Mouse (Mus musculus) CH12.LX (cell line): ENCODE results near the gene Coq7. TPM values are rescaled to one million over a fixed set of nuclear protein-coding genes. Genes with fewer than 3 reads are reported as not detected.

ENCODE experiments used
- DNase-seq: peaks from one replicate; pipeline ENCODE4 v3.0.0-alpha.2; 2013; ENCODE audit errors: extremely low read depth
- H3K27ac ChIP-seq: 2 replicates; pipeline ENCODE4 v1.5.1; 2012; ENCODE audit warnings: low read depth, mild to moderate bottlenecking, control low read depth, moderate library complexity; ENCODE audit not compliant: insufficient read depth
- H3K27me3 ChIP-seq: replicated peaks from 2 replicates; pipeline ENCODE3; 2012; ENCODE audit warnings: inconsistent platforms
- H3K36me3 ChIP-seq, 2 experiments: replicated peaks in 1 of 2; 2 replicates each; pipeline versions ENCODE3 to v1.6.1; 2012; ENCODE audit warnings: inconsistent platforms in 1 of 2, low read length in 1 of 2, mild to moderate bottlenecking in 1 of 2, mixed read lengths in 1 of 2, moderate library complexity in 1 of 2; ENCODE audit not compliant: control insufficient read depth in 1 of 2, insufficient read depth in 1 of 2
- H3K4me1 ChIP-seq, 2 experiments: 2 replicates each; pipeline ENCODE4 v1.6.1; 2012; ENCODE audit warnings: inconsistent platforms in 1 of 2, moderate library complexity in 1 of 2; ENCODE audit not compliant: insufficient read depth in 2 of 2, control insufficient read depth in 1 of 2
- H3K4me2 ChIP-seq: 2 replicates; pipeline ENCODE4 v1.6.1; 2012; ENCODE audit warnings: low read depth, mild to moderate bottlenecking, control low read depth; ENCODE audit not compliant: poor library complexity, insufficient read depth, severe bottlenecking
- H3K4me3 ChIP-seq, 3 experiments: fragments of 150-350 bp in 1 of 3; sonication (generic) in 1 of 3; replicated peaks in 1 of 3; 2 replicates each; pipeline versions ENCODE3 to v1.5.1; 2011 to 2012; ENCODE audit warnings: low read depth in 2 of 3, low read length in 2 of 3, mild to moderate bottlenecking in 2 of 3, moderate library complexity in 2 of 3, control low read depth in 1 of 3, improper control_type of control experiment in 1 of 3, inconsistent platforms in 1 of 3, mixed read lengths in 1 of 3; ENCODE audit not compliant: poor library complexity in 1 of 3
- H3K79me2 ChIP-seq: replicated peaks from 2 replicates; pipeline ENCODE4 v1.6.1; 2012; ENCODE audit warnings: mild to moderate bottlenecking, moderate library complexity; ENCODE audit not compliant: control insufficient read depth, poor library complexity, insufficient read depth, severe bottlenecking; ENCODE audit errors: extremely low read depth
- H3K9ac ChIP-seq: 2 replicates; pipeline ENCODE4 v1.6.1; 2012; ENCODE audit warnings: low read depth, mild to moderate bottlenecking, control low read depth, moderate library complexity; ENCODE audit not compliant: insufficient read depth
- H3K9me3 ChIP-seq: replicated peaks from 2 replicates; pipeline ENCODE3; 2012; ENCODE audit warnings: low read length, inconsistent platforms, mixed read lengths
- BHLHE40 ChIP-seq: IDR thresholded peaks from 2 replicates; pipeline ENCODE4 v1.6.1; 2011; ENCODE audit warnings: mild to moderate bottlenecking, low read depth, low read length, improper control_type of control experiment
- CHD1 ChIP-seq: IDR thresholded peaks from 2 replicates; pipeline ENCODE4 v1.6.1; 2012; ENCODE audit warnings: low read depth, low read length, improper control_type of control experiment, inconsistent platforms
- CHD2 ChIP-seq: IDR thresholded peaks from 2 replicates; pipeline ENCODE4 v1.6.1; 2011; ENCODE audit warnings: low read length, improper control_type of control experiment
- CTCF ChIP-seq, 2 experiments: IDR thresholded peaks in 1 of 2; conservative IDR thresholded peaks in 1 of 2; 2 replicates each; pipeline ENCODE4 v1.5.1; 2011 to 2012; ENCODE audit warnings: low read depth in 2 of 2, low read length in 2 of 2, improper control_type of control experiment in 1 of 2, inconsistent platforms in 1 of 2, mild to moderate bottlenecking in 1 of 2, moderate library complexity in 1 of 2
- ETS1 ChIP-seq: conservative IDR thresholded peaks from 2 replicates; pipeline ENCODE4 v1.6.1; 2012; ENCODE audit warnings: low read depth, mild to moderate bottlenecking, inconsistent platforms, low read length, improper control_type of control experiment, moderate library complexity
- JUND ChIP-seq: conservative IDR thresholded peaks from 2 replicates; pipeline ENCODE4 v1.6.1; 2011; ENCODE audit warnings: low read depth, low read length, improper control_type of control experiment
- KAT2A ChIP-seq: IDR thresholded peaks from 2 replicates; pipeline ENCODE4 v1.6.1; 2012; ENCODE audit warnings: low read length, improper control_type of control experiment, inconsistent platforms; ENCODE audit not compliant: insufficient replicate concordance
- MAZ ChIP-seq: IDR thresholded peaks from 2 replicates; pipeline ENCODE4 v1.6.1; 2012; ENCODE audit warnings: low read depth, mild to moderate bottlenecking, inconsistent platforms, low read length, improper control_type of control experiment, moderate library complexity
- MEF2A ChIP-seq: IDR thresholded peaks from 2 replicates; pipeline ENCODE4 v1.6.1; 2014; ENCODE audit warnings: low read depth, mild to moderate bottlenecking, inconsistent platforms, low read length, improper control_type of control experiment, borderline replicate concordance
- NELFE ChIP-seq: IDR thresholded peaks from 2 replicates; pipeline ENCODE4 v1.6.1; 2011; ENCODE audit warnings: low read depth, low read length, improper control_type of control experiment
- NRF1 ChIP-seq: IDR thresholded peaks from 2 replicates; pipeline ENCODE4 v1.6.1; 2014; ENCODE audit warnings: low read depth, mild to moderate bottlenecking, inconsistent platforms, low read length, improper control_type of control experiment, moderate library complexity
- PAX5 ChIP-seq: IDR thresholded peaks from 2 replicates; pipeline ENCODE4 v1.6.1; 2012; ENCODE audit warnings: low read length, inconsistent platforms, mixed read lengths
- POLR2A ChIP-seq: IDR thresholded peaks from 2 replicates; pipeline ENCODE4 v1.6.1; 2011; ENCODE audit warnings: low read depth, mild to moderate bottlenecking, improper control_type of control experiment, low read length
- RAD21 ChIP-seq: IDR thresholded peaks from 2 replicates; pipeline ENCODE4 v1.6.1; 2011; ENCODE audit warnings: low read depth, mild to moderate bottlenecking, low read length, improper control_type of control experiment, moderate library complexity
- RCOR1 ChIP-seq: conservative IDR thresholded peaks from 2 replicates; pipeline ENCODE4 v1.6.1; 2012; ENCODE audit warnings: low read depth, mild to moderate bottlenecking, inconsistent platforms, low read length, improper control_type of control experiment
- SMC3 ChIP-seq: IDR thresholded peaks from 2 replicates; pipeline ENCODE4 v1.6.1; 2011; ENCODE audit warnings: low read depth, low read length, improper control_type of control experiment
- TBP ChIP-seq: conservative IDR thresholded peaks from 2 replicates; pipeline ENCODE4 v1.6.1; 2011; ENCODE audit warnings: low read depth, low read length, improper control_type of control experiment
- TCF12 ChIP-seq: IDR thresholded peaks from 2 replicates; pipeline ENCODE4 v1.6.1; 2014; ENCODE audit warnings: low read depth, mild to moderate bottlenecking, inconsistent platforms, low read length, improper control_type of control experiment
- ZMIZ1 ChIP-seq: IDR thresholded peaks from 2 replicates; pipeline ENCODE4 v1.6.1; 2012; ENCODE audit warnings: low read depth, mild to moderate bottlenecking, inconsistent platforms, low read length, improper control_type of control experiment
- dilution Hi-C: fragments of 300-500 bp; cut with MboI; formaldehyde crosslinking; loops from 2 replicates; pipeline ENCODE4 v1.14.3; 2020; ENCODE audit warnings: low sequenced_read_pairs; ENCODE audit not compliant: extremely low pct_unique_long_range_greater_than_20kb, extremely low pct_ligation_motif_present
- in situ Hi-C: fragments of 300-500 bp; cut with MboI; formaldehyde crosslinking; loops from 3 replicates; pipeline ENCODE4 v1.14.3; 2019; ENCODE audit warnings: low sequenced_read_pairs, low pct_ligation_motif_present, low pct_unique_long_range_greater_than_20kb, mixed read lengths
- polyA plus RNA-seq: library from polyadenylated mRNA; unstranded; fragments of >175 nt; gene quantifications from 2 replicates; pipeline ENCODE4 v1.2.1, GENCODE M21; 2012; ENCODE audit warnings: low read depth; ENCODE audit not compliant: insufficient read length
- total RNA-seq, 2 experiments: library from RNA; depleted of rRNA; stranded (reverse); fragments of 300-350 nt in 1 of 2; fragments of >200 nt in 1 of 2; gene quantifications; 2 replicates each; pipeline ENCODE4 v1.2.3; 2012 to 2014

Gene Coq7
- total and polyA plus RNA-seq, 3 experiments: 38.8 to 50.4 (median 43.6) TPM

DNA sequence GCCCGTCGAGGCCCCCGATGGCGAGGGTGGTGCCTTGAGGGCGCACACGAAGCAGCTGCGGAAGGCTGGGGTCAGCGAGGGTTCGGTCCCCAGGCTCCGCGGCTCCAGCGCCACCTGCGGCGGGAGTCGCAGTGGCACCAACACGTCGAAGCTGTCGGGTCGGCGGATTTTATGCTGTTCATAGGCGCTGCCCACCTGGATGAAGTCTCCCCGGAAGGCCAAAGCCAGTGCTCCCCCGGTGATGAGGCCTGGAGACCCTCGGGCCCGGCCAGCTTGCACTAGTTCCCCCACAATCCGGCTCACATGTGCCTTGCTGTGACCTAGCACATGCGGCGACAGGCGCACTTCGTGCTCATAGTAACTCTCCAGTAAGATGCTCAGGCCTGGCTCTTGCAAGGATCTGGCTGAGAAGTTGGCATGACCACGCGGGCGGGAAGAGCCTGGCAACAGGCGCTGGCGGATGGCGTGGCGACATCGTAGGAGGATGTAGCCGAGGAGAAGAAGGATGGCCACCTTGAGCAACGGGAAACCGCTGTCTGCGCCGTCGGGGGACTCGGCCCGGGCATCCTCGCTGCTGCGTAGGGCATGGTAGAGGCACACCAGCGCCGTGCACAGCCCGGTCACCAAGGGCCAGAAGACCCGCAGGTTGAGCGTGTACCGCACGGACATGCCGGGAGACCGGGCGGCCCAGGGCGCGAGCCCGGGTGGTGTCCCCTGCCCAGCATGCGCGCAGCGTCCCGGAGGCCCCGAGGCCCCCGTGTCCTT lies 42.3 kb downstream of the Coq7 start:
- H3K79me2 ChIP-seq: no peaks in the 10 kb centered on the region
- no peaks in the 10 kb centered on the region for H3K36me3 ChIP-seq
- dilution Hi-C loops: no loop called here
- no peak overlapping the region for H3K27ac ChIP-seq
- H3K27me3 ChIP-seq: no peaks in the 10 kb centered on the region
- H3K4me3 ChIP-seq: no peak overlapping the region
- no peak for TF ChIP-seq RAD21
- no peak for TF ChIP-seq CHD2
- no peak for TF ChIP-seq POLR2A
- TF ChIP-seq CHD1: no peak
- no peak for TF ChIP-seq MAZ
- TF ChIP-seq PAX5: no peak
- no peak for TF ChIP-seq TBP
- no peak for TF ChIP-seq TCF12
- TF ChIP-seq MEF2A: no peak
- TF ChIP-seq RCOR1: no peak
- TF ChIP-seq NELFE: no peak
- TF ChIP-seq CTCF (conservative IDR thresholded peaks at IDR 0.05 in 1 of 2, IDR thresholded peaks at IDR 0.05 in 1 of 2; ENCODE audit: low read depth in 2 of 2, low read length in 2 of 2): no peak
- TF ChIP-seq NRF1: no peak
- no peak for TF ChIP-seq SMC3
- no peak for TF ChIP-seq ZMIZ1
- TF ChIP-seq ETS1: no peak
- TF ChIP-seq KAT2A: no peak
- no peak for TF ChIP-seq JUND
- TF ChIP-seq, all 38 proteins: peak for 0
- Histone ChIP-seq H3K4me1 (no peaks in the 10 kb centered on the region), H3K9ac (no peak overlapping the region), H3K9me3 (peaks cover 4% of the 10 kb centered on the region), H3K4me2 (no peak overlapping the region)
- in situ Hi-C loops: no loop called here
- DNase-seq: no peak

DNA sequence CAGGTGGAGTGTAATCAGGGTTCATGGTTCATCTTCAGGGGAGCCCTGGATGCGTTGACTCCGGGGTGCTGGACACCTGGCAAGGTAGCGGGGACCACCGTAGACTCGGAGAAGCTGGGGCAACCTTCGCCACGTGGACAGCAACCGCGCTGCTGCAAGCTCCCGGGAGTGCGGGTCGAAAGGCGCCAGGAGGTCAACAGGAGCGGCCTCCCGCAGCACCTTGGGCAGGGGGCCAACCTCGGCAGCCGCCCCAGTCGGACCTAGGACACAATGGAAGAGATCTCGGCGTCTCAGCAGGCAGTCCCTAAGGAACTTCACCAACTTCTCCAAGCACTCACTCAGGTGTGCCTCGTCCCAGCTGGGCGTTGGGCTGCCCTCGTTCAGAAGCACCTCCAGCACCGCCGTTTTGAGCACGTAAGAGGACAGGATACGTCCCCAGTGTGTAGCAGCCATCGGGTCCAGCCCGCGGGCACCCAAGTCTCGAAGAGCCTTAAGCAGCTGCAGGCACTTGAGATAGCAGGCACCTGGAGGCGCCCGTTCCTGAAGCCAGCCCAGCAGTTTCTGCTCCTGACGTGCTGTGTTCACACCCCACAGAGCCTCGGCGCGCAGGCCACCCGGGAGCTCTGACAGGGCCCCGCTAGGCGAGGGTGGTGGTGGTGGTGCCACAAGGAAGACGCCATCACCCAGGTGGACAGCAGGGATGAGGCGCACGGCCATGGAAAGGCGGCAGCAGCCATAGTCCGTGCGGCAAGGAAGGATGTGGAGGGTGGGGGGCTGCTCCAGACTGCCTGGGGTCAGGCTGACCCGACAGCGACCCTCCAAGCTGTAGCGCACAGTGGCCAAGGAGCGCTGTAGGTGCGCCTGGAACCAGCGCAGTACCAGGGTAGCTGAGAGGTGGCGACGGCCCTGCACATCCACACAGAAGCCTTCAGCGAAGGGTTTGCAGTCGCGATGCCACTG lies 43.2 kb downstream of the Coq7 start:
- Histone ChIP-seq H3K4me1 (no peaks in the 10 kb centered on the region), H3K4me3 (no peak overlapping the region), H3K79me2 (no peaks in the 10 kb centered on the region), H3K9me3 (peaks cover 4% of the 10 kb centered on the region), H3K36me3 (no peaks in the 10 kb centered on the region), H3K27me3 (no peaks in the 10 kb centered on the region), H3K4me2 (no peak overlapping the region), H3K9ac (no peak overlapping the region), H3K27ac (no peak overlapping the region)
- dilution Hi-C loops: no loop called here
- no peak for DNase-seq
- in situ Hi-C loops: no loop called here
- TF ChIP-seq BHLHE40: no peak
